Mouse (Mus musculus) neural tube, embryonic 13.5 days (tissue): ENCODE measurements around the gene Trim41. TPM values are rescaled to one million over a fixed set of nuclear protein-coding genes. Genes with fewer than 3 reads are reported as not detected.
"Not testable (repeated sequence)": the region's sequence is repeated elsewhere in the genome, so short reads cannot be mapped to it uniquely, and the experiment has no call there.

Experiments
- ATAC-seq: fragments of 200-750 bp; cut with Nextera tagmentation; 2 replicates; pipeline ENCODE4 v1.8.0; 2017; ENCODE audit warnings: low read depth, mild to moderate bottlenecking, moderate TSS enrichment, moderate library complexity
- H3K27ac ChIP-seq: fragments of 300-500 bp; sonication (generic); replicated peaks from 2 replicates; pipeline ENCODE4 v1.5.1; 2015; ENCODE audit warnings: moderate library complexity, mild to moderate bottlenecking, inconsistent platforms
- H3K27me3 ChIP-seq: fragments of 300-500 bp; sonication (generic); 2 replicates; pipeline ENCODE4 v1.6.1; 2015; ENCODE audit warnings: mild to moderate bottlenecking, inconsistent platforms
- H3K36me3 ChIP-seq: fragments of 300-500 bp; sonication (generic); 2 replicates; pipeline ENCODE4 v1.6.1; 2015; ENCODE audit warnings: mild to moderate bottlenecking, inconsistent platforms
- H3K4me1 ChIP-seq: fragments of 300-500 bp; sonication (generic); replicated peaks from 2 replicates; pipeline ENCODE4 v1.6.1; 2015; ENCODE audit warnings: inconsistent platforms
- H3K4me2 ChIP-seq: fragments of 300-500 bp; sonication (generic); 2 replicates; pipeline ENCODE4 v1.6.1; 2015; ENCODE audit warnings: inconsistent platforms, mild to moderate bottlenecking, moderate library complexity
- H3K4me3 ChIP-seq: fragments of 300-500 bp; sonication (generic); 2 replicates; pipeline ENCODE4 v1.5.1; 2015; ENCODE audit warnings: mild to moderate bottlenecking, inconsistent platforms
- H3K9ac ChIP-seq: fragments of 300-500 bp; sonication (generic); 2 replicates; pipeline ENCODE4 v1.6.1; 2015; ENCODE audit warnings: moderate library complexity, mild to moderate bottlenecking, inconsistent platforms
- H3K9me3 ChIP-seq: fragments of 300-500 bp; sonication (generic); 2 replicates; pipeline ENCODE4 v1.6.1; 2016; ENCODE audit warnings: inconsistent platforms
- WGBS: fragments of 180-500 bp; shearing (Covaris S2); methylation state at CpG from one replicate; pipeline ENCODE4 v1.1.7; 2015; 5-methylcytosine and 5-hydroxymethylcytosine counted together
- polyA plus RNA-seq: library from polyadenylated mRNA; unstranded; fragments of >200 nt; fragmentation: Nextera tagmentation; extraction: Ambion mirVana; gene quantifications from 2 replicates; pipeline ENCODE4 v1.2.1, GENCODE M21; 2015

The Trim41 gene
- polyA plus RNA-seq, 1 experiment from 2014 or later: 6.2 TPM

- H3K9ac ChIP-seq: no peak overlapping the region
- 90% methylated on average over 7 of the region's 7 CpGs for WGBS
- H3K4me2 ChIP-seq: no peak overlapping the region
- no peaks in the 10 kb centered on the region for H3K27me3 ChIP-seq
- no peak overlapping the region for H3K27ac ChIP-seq
- no peak for ATAC-seq
- H3K9me3 ChIP-seq: no peaks in the 10 kb centered on the region
- no peak overlapping the region for H3K4me3 ChIP-seq
- peaks cover 23% of the 10 kb centered on the region for H3K4me1 ChIP-seq
- H3K36me3 ChIP-seq: no peaks in the 10 kb centered on the region
These were observed 21.9 kb downstream of the Trim41 start for GRCm38 (mm10) chr11:48795221-48795620.

GRCm38 (mm10) chr11:48793184-48793583, 24.0 kb downstream of the Trim41 start:
- Histone ChIP-seq H3K9ac (no peak overlapping the region), H3K4me1 (peaks cover 12% of the 10 kb centered on the region), H3K4me2 (no peak overlapping the region), H3K27me3 (no peaks in the 10 kb centered on the region), H3K9me3 (no peaks in the 10 kb centered on the region), H3K4me3 (no peak overlapping the region), H3K27ac (no peak overlapping the region), H3K36me3 (no peaks in the 10 kb centered on the region)
- ATAC-seq: no peak
- WGBS: 98% methylated on average over 3 of the region's 3 CpGs

GRCm38 (mm10) chr11:48791894-48792293, 25.3 kb downstream of the Trim41 start:
- ATAC-seq, H3K4me3 ChIP-seq, H3K9ac ChIP-seq, H3K4me1 ChIP-seq, H3K9me3 ChIP-seq, H3K27ac ChIP-seq, H3K4me2 ChIP-seq, H3K27me3 ChIP-seq, H3K36me3 ChIP-seq: not testable (repeated sequence)
- 86% methylated on average over 9 of the region's 9 CpGs for WGBS

GRCm38 (mm10) chr11:48790946-48791345, 26.2 kb downstream of the Trim41 start:
- Histone ChIP-seq H3K27me3 (no peaks in the 10 kb centered on the region), H3K4me3 (no peak overlapping the region), H3K9ac (no peak overlapping the region), H3K4me1 (0 out of 2 replicates have a peak, but pooled peaks cover 6% of the 10 kb centered on the region), H3K9me3 (no peaks in the 10 kb centered on the region), H3K27ac (no peak overlapping the region), H3K4me2 (no peak overlapping the region), H3K36me3 (no peaks in the 10 kb centered on the region)
- 48% methylated on average over 8 of the region's 8 CpGs for WGBS
- no peak for ATAC-seq

- H3K4me2 ChIP-seq: peak overlapping the region; percentile 46
- H3K27me3 ChIP-seq: no peaks in the 10 kb centered on the region
- peak overlapping the region; percentile 9; the same call in 1 of the 2 replicates for H3K9ac ChIP-seq
- H3K4me1 ChIP-seq: 0 out of 2 replicates have a peak, but pooled peaks cover 6% of the 10 kb centered on the region
- H3K27ac ChIP-seq: no peak overlapping the region
- WGBS: 15% methylated on average over 20 of the region's 20 CpGs
- H3K4me3 ChIP-seq: peak overlapping the region; percentile 12; the same call in 1 of the 2 replicates
- no peak for ATAC-seq
- no peaks in the 10 kb centered on the region for H3K36me3 ChIP-seq
- no peaks in the 10 kb centered on the region for H3K9me3 ChIP-seq
These were observed 27.0 kb downstream of the Trim41 start for GRCm38 (mm10) chr11:48789973-48790823.

- no peaks in the 10 kb centered on the region for H3K9me3 ChIP-seq
- no peak for ATAC-seq
- 0 out of 2 replicates have a peak overlapping the region, but pooled peaks have one; percentile 54 for H3K4me2 ChIP-seq
- no peak overlapping the region for H3K9ac ChIP-seq
- no peaks in the 10 kb centered on the region for H3K27me3 ChIP-seq
- no peaks in the 10 kb centered on the region for H3K36me3 ChIP-seq
- WGBS: 86% methylated on average over 5 of the region's 5 CpGs
- H3K4me1 ChIP-seq: 0 out of 2 replicates have a peak, but pooled peaks cover 6% of the 10 kb centered on the region
- no peak overlapping the region for H3K27ac ChIP-seq
- H3K4me3 ChIP-seq: no peak overlapping the region
These were observed 27.9 kb downstream of the Trim41 start for GRCm38 (mm10) chr11:48789215-48789614.

GRCm38 (mm10) chr11:48788311-48789089, 28.7 kb downstream of the Trim41 start:
- no peaks in the 10 kb centered on the region for H3K36me3 ChIP-seq
- 0 out of 2 replicates have a peak, but pooled peaks cover 6% of the 10 kb centered on the region for H3K4me1 ChIP-seq
- peak; percentile 84 for ATAC-seq
- H3K27me3 ChIP-seq: no peaks in the 10 kb centered on the region
- peak overlapping the region; percentile 69 for H3K9ac ChIP-seq
- peak overlapping the region; percentile 39 for H3K4me3 ChIP-seq
- WGBS: 10% methylated on average over 16 of the region's 16 CpGs
- H3K27ac ChIP-seq: no peak overlapping the region
- no peaks in the 10 kb centered on the region for H3K9me3 ChIP-seq
- peak overlapping the region; percentile 54 for H3K4me2 ChIP-seq

GRCm38 (mm10) chr11:48787455-48788211, 29.5 kb downstream of the Trim41 start:
- 49% methylated on average over 10 of the region's 10 CpGs for WGBS
- Histone ChIP-seq H3K4me1 (0 out of 2 replicates have a peak, but pooled peaks cover 6% of the 10 kb centered on the region), H3K9ac (no peak overlapping the region)

GRCm38 (mm10) chr11:48782243-48782642, 34.9 kb downstream of the Trim41 start:
- ATAC-seq: no peak
- H3K4me3 ChIP-seq: no peak overlapping the region
- no peaks in the 10 kb centered on the region for H3K4me1 ChIP-seq
- no peaks in the 10 kb centered on the region for H3K36me3 ChIP-seq
- no peaks in the 10 kb centered on the region for H3K9me3 ChIP-seq
- H3K4me2 ChIP-seq: no peak overlapping the region
- WGBS: 87% methylated on average over 4 of the region's 4 CpGs
- H3K27me3 ChIP-seq: no peaks in the 10 kb centered on the region
- H3K27ac ChIP-seq: no peak overlapping the region
- no peak overlapping the region for H3K9ac ChIP-seq

More at GRCm38 (mm10) chr11:48787455-48788211, 29.5 kb downstream of the Trim41 start:
- H3K9me3 ChIP-seq: no peaks in the 10 kb centered on the region
- peak overlapping the region; percentile 39 for H3K4me3 ChIP-seq
- ATAC-seq: peak; percentile 60
- H3K36me3 ChIP-seq: no peaks in the 10 kb centered on the region
- H3K27me3 ChIP-seq: no peaks in the 10 kb centered on the region
- H3K4me2 ChIP-seq: peak overlapping the region; percentile 54
- no peak overlapping the region for H3K27ac ChIP-seq

- Histone ChIP-seq H3K4me2 (no peak overlapping the region), H3K4me1 (peaks cover 1% of the 10 kb centered on the region; the same call in 1 of the 2 replicates), H3K27ac (no peak overlapping the region), H3K4me3 (no peak overlapping the region), H3K36me3 (no peaks in the 10 kb centered on the region), H3K9ac (no peak overlapping the region), H3K27me3 (no peaks in the 10 kb centered on the region), H3K9me3 (no peaks in the 10 kb centered on the region)
- no peak for ATAC-seq
- WGBS: 39% methylated on average over 7 of the region's 7 CpGs
These were observed 37.7 kb downstream of the Trim41 start for GRCm38 (mm10) chr11:48779450-48779849.

GRCm38 (mm10) chr11:48777303-48777702, 39.9 kb downstream of the Trim41 start:
- Histone ChIP-seq H3K4me2 (no peak overlapping the region), H3K9me3 (no peaks in the 10 kb centered on the region), H3K9ac (no peak overlapping the region), H3K4me3 (no peak overlapping the region), H3K4me1 (peaks cover 5% of the 10 kb centered on the region; the same call in 1 of the 2 replicates), H3K27ac (no peak overlapping the region), H3K36me3 (no peaks in the 10 kb centered on the region), H3K27me3 (no peaks in the 10 kb centered on the region)
- no peak for ATAC-seq
- 89% methylated on average over 9 of the region's 9 CpGs for WGBS
